Mouse (Mus musculus) heart, embryonic 14.5 days (tissue): Measurements from ENCODE around the gene Mtmr6. TPM values are rescaled to one million over a fixed set of nuclear protein-coding genes. Genes with fewer than 3 reads are reported as not detected.

ENCODE experiments used
- ATAC-seq: fragments of 200-750 bp; cut with Nextera tagmentation; 2 replicates; pipeline ENCODE4 v1.8.0; 2017; ENCODE audit warnings: low read depth, moderate TSS enrichment; ENCODE audit not compliant: insufficient number of reproducible peaks, insufficient read depth, low FRiP score
- H3K27ac ChIP-seq, 2 experiments: fragments of 200-500 bp in 1 of 2; fragments of 300-500 bp in 1 of 2; sonication (generic) in 1 of 2; replicated peaks in 1 of 2; 2 replicates each; pipeline ENCODE4 v1.5.1; 2012 to 2014; ENCODE audit warnings: low read depth in 2 of 2, low read length in 2 of 2, control low read depth in 1 of 2, mild to moderate bottlenecking in 1 of 2, mixed read lengths in 1 of 2; ENCODE audit not compliant: control insufficient read depth in 1 of 2, insufficient read depth in 1 of 2
- H3K27me3 ChIP-seq: fragments of 300-500 bp; sonication (generic); 2 replicates; pipeline ENCODE4 v1.6.1; 2014; ENCODE audit warnings: mild to moderate bottlenecking, low read length, control low read depth; ENCODE audit not compliant: control insufficient read depth, insufficient read depth
- H3K36me3 ChIP-seq: fragments of 300-500 bp; sonication (generic); 2 replicates; pipeline ENCODE4 v1.6.1; 2014; ENCODE audit warnings: mild to moderate bottlenecking, control low read depth, low read length, mixed read lengths; ENCODE audit not compliant: control insufficient read depth, insufficient read depth
- H3K4me1 ChIP-seq, 2 experiments: fragments of 200-500 bp in 1 of 2; fragments of 300-500 bp in 1 of 2; sonication (generic) in 1 of 2; 2 replicates each; pipeline ENCODE4 v1.6.1; 2012 to 2014; ENCODE audit warnings: low read length in 2 of 2, control low read depth in 1 of 2, mixed read lengths in 1 of 2; ENCODE audit not compliant: control insufficient read depth in 2 of 2, insufficient read depth in 2 of 2
- H3K4me2 ChIP-seq: fragments of 300-500 bp; sonication (generic); 2 replicates; pipeline ENCODE4 v1.6.1; 2014; ENCODE audit warnings: mild to moderate bottlenecking, low read length
- H3K4me3 ChIP-seq, 2 experiments: fragments of 200-500 bp in 1 of 2; fragments of 300-500 bp in 1 of 2; sonication (generic) in 1 of 2; 2 replicates each; pipeline ENCODE4 v1.5.1; 2012 to 2014; ENCODE audit warnings: low read length in 2 of 2, mild to moderate bottlenecking in 2 of 2, control low read depth in 1 of 2, low read depth in 1 of 2, moderate library complexity in 1 of 2; ENCODE audit not compliant: control insufficient read depth in 1 of 2, insufficient read depth in 1 of 2
- H3K9ac ChIP-seq: fragments of 300-500 bp; sonication (generic); 2 replicates; pipeline ENCODE4 v1.6.1; 2014; ENCODE audit warnings: mild to moderate bottlenecking, low read length
- H3K9me3 ChIP-seq: fragments of 300-500 bp; sonication (generic); 2 replicates; pipeline ENCODE4 v1.6.1; 2016; ENCODE audit warnings: low read length, control low read depth; ENCODE audit not compliant: control insufficient read depth
- WGBS: fragments of 180-500 bp; shearing (Covaris S2); extraction: QIAGEN DNeasy Blood & Tissue Kit; methylation state at CpG from one replicate; pipeline ENCODE4 v1.1.7; 2014; 5-methylcytosine and 5-hydroxymethylcytosine counted together
- polyA plus RNA-seq: library from polyadenylated mRNA; unstranded; fragments of >200 nt; fragmentation: Nextera tagmentation; extraction: Ambion mirVana; gene quantifications from 2 replicates; pipeline ENCODE4 v1.2.1, GENCODE M21; 2014

The Mtmr6 gene
- polyA plus RNA-seq, 1 experiment from 2014 or later, result 31.7 TPM

- Histone ChIP-seq H3K9me3 (no peaks in the 10 kb centered on the region), H3K4me3 (peak within 1 kb of the TSS; percentile 97 to 99), H3K4me1 (peaks cover 5 to 21% of the 10 kb centered on the region in 2 experiments), H3K4me2 (peak within 1 kb of the TSS; percentile 78), H3K9ac (peak within 1 kb of the TSS; percentile 98), H3K27me3 (no peaks in the 10 kb centered on the region), H3K27ac (peak within 1 kb of the TSS; percentile 91 to 95), H3K36me3 (peaks cover 6% of the 10 kb centered on the region; the same call in 1 of the 2 replicates)
- WGBS, result under 1% methylated on average over 61 of the region's 62 CpGs
- peak; percentile 99 for ATAC-seq
Observed at GRCm38 (mm10) chr14:60251281-60252003, 13.6 kb upstream of the Mtmr6 start, which contains the start of the genes Nupl1 and Gm49336. Nupl1 (minus strand) TSS chr14:60251431. Gm49336 (minus strand) TSS chr14:60251507.

GRCm38 (mm10) chr14:60252004-60253000 lies 12.7 kb upstream of the Mtmr6 start:
- no peak for ATAC-seq
- WGBS, result 23% methylated on average over 15 of the region's 15 CpGs
- peak overlapping the region; percentile 70 for H3K4me2 ChIP-seq
- no peaks in the 10 kb centered on the region for H3K27me3 ChIP-seq
- H3K9me3 ChIP-seq, result no peaks in the 10 kb centered on the region
- H3K4me1 ChIP-seq, result peaks cover 5 to 21% of the 10 kb centered on the region in 2 experiments
- no peaks in the 10 kb centered on the region for H3K36me3 ChIP-seq
- peak overlapping the region; percentile 86 to 95 for H3K27ac ChIP-seq
- H3K4me3 ChIP-seq, result peak overlapping the region; percentile 87 to 99
- H3K9ac ChIP-seq, result peak overlapping the region; percentile 98

GRCm38 (mm10) chr14:60253466-60253865 lies 11.6 kb upstream of the Mtmr6 start:
- ATAC-seq, result no peak
- no peaks in the 10 kb centered on the region for H3K27me3 ChIP-seq
- no peaks in the 10 kb centered on the region for H3K9me3 ChIP-seq
- no peaks in the 10 kb centered on the region for H3K36me3 ChIP-seq
- H3K9ac ChIP-seq, result no peak overlapping the region
- no peak overlapping the region for H3K4me3 ChIP-seq
- H3K27ac ChIP-seq, result no peak overlapping the region
- no peak overlapping the region for H3K4me2 ChIP-seq
- WGBS, result 69% methylated on average over 3 of the region's 3 CpGs
- H3K4me1 ChIP-seq, result peaks cover 5 to 21% of the 10 kb centered on the region in 2 experiments

- no peak overlapping the region for H3K4me2 ChIP-seq
- H3K36me3 ChIP-seq, result no peaks in the 10 kb centered on the region
- no peak for ATAC-seq
- no peak overlapping the region for H3K27ac ChIP-seq
- no peak overlapping the region for H3K9ac ChIP-seq
- H3K4me3 ChIP-seq, result no peak overlapping the region
- no peaks in the 10 kb centered on the region for H3K27me3 ChIP-seq
- H3K9me3 ChIP-seq, result no peaks in the 10 kb centered on the region
- peaks cover 5 to 14% of the 10 kb centered on the region in 2 experiments for H3K4me1 ChIP-seq
Observed at GRCm38 (mm10) chr14:60254774-60255173, 10.3 kb upstream of the Mtmr6 start.

GRCm38 (mm10) chr14:60256356-60256755 lies 8.7 kb upstream of the Mtmr6 start:
- no peak for ATAC-seq
- Histone ChIP-seq H3K9ac (no peak overlapping the region), H3K9me3 (no peaks in the 10 kb centered on the region), H3K27me3 (no peaks in the 10 kb centered on the region), H3K36me3 (no peaks in the 10 kb centered on the region), H3K4me1 (peaks cover 5 to 7% of the 10 kb centered on the region in 2 experiments), H3K4me3 (no peak overlapping the region), H3K27ac (no peak overlapping the region), H3K4me2 (no peak overlapping the region)
- 18% methylated on average over 3 of the region's 3 CpGs for WGBS

- peaks cover 5 to 6% of the 10 kb centered on the region in 2 experiments for H3K4me1 ChIP-seq
- no peak for ATAC-seq
Observed at GRCm38 (mm10) chr14:60257101-60257500, 7.9 kb upstream of the Mtmr6 start.

GRCm38 (mm10) chr14:60257851-60258250 lies 7.2 kb upstream of the Mtmr6 start:
- H3K4me2 ChIP-seq, result no peak overlapping the region
- no peak overlapping the region for H3K4me3 ChIP-seq
- ATAC-seq, result no peak
- 81% methylated on average over 1 of the region's 1 CpGs for WGBS
- no peaks in the 10 kb centered on the region for H3K27me3 ChIP-seq
- no peak overlapping the region for H3K27ac ChIP-seq
- H3K4me1 ChIP-seq, result no peaks in the 10 kb centered on the region; a peak in 1 of 4 replicates
- H3K9me3 ChIP-seq, result no peaks in the 10 kb centered on the region
- H3K36me3 ChIP-seq, result no peaks in the 10 kb centered on the region
- H3K9ac ChIP-seq, result no peak overlapping the region

More at GRCm38 (mm10) chr14:60257101-60257500, 7.9 kb upstream of the Mtmr6 start:
- no peaks in the 10 kb centered on the region for H3K36me3 ChIP-seq
- no peaks in the 10 kb centered on the region for H3K27me3 ChIP-seq
- no peak overlapping the region for H3K27ac ChIP-seq
- no peaks in the 10 kb centered on the region for H3K9me3 ChIP-seq
- 72% methylated on average over 4 of the region's 4 CpGs for WGBS
- no peak overlapping the region for H3K4me3 ChIP-seq
- no peak overlapping the region for H3K4me2 ChIP-seq
- H3K9ac ChIP-seq, result no peak overlapping the region
